Mouse (Mus musculus) heart, postnatal 4 days (tissue): Measurements from ENCODE around the gene Gm11444. TPM values are rescaled to one million over a fixed set of nuclear protein-coding genes. Genes with fewer than 3 reads are reported as not detected.

ENCODE experiments used
- DNase-seq: peaks from one replicate; pipeline ENCODE4 v3.0.0; 2021
- total RNA-seq, 2 experiments: library from RNA; stranded (reverse); gene quantifications; 2 replicates each; pipeline ENCODE4 v1.2.3; 2021

Gm11444 gene
- total RNA-seq, 2 experiments from 2014 or later, result not detected

- DNase-seq, result no peak
These were observed 14.2 kb downstream of the Gm11444 start for GRCm38 (mm10) chr11:85835753-85836522.

GRCm38 (mm10) chr11:85835001-85835752 is 15.0 kb downstream of the Gm11444 start:
- no peak for DNase-seq

GRCm38 (mm10) chr11:85834386-85834931 is 15.7 kb downstream of the Gm11444 start:
- no peak for DNase-seq

GRCm38 (mm10) chr11:85833761-85834385 is 16.3 kb downstream of the Gm11444 start:
- DNase-seq, result peak; percentile 53

GRCm38 (mm10) chr11:85833081-85833521 is 17.0 kb downstream of the Gm11444 start:
- DNase-seq, result no peak

- DNase-seq, result peak; percentile 81
These were observed 17.8 kb downstream of the Gm11444 start, which contains the start of gene Tbx2 for GRCm38 (mm10) chr11:85832231-85832924. Gene Tbx2 (plus strand): TSS chr11:85832551.

- no peak for DNase-seq
These were observed 18.4 kb downstream of the Gm11444 start for GRCm38 (mm10) chr11:85831656-85832230.

- peak; percentile 52 for DNase-seq
These were observed 19.2 kb downstream of the Gm11444 start for GRCm38 (mm10) chr11:85830901-85831341.

GRCm38 (mm10) chr11:85829520-85830440 is 20.4 kb downstream of the Gm11444 start:
- DNase-seq, result no peak

GRCm38 (mm10) chr11:85828691-85829519 is 21.2 kb downstream of the Gm11444 start:
- no peak for DNase-seq

GRCm38 (mm10) chr11:85827342-85827741 is 22.8 kb downstream of the Gm11444 start:
- no peak for DNase-seq

GRCm38 (mm10) chr11:85825823-85826222 is 24.3 kb downstream of the Gm11444 start:
- DNase-seq, result no peak

GRCm38 (mm10) chr11:85825031-85825430 is 25.1 kb downstream of the Gm11444 start:
- DNase-seq, result no peak

- DNase-seq, result no peak
These were observed 26.3 kb downstream of the Gm11444 start for GRCm38 (mm10) chr11:85823794-85824193.

- peak; percentile 95 for DNase-seq
These were observed 27.0 kb downstream of the Gm11444 start for GRCm38 (mm10) chr11:85823181-85823580.

- no peak for DNase-seq
These were observed 28.5 kb downstream of the Gm11444 start for GRCm38 (mm10) chr11:85821659-85822058.

GRCm38 (mm10) chr11:85820959-85821358 is 29.2 kb downstream of the Gm11444 start:
- no peak for DNase-seq

- DNase-seq, result no peak
These were observed 31.7 kb downstream of the Gm11444 start for GRCm38 (mm10) chr11:85818401-85818800.

- DNase-seq, result no peak
These were observed 33.7 kb downstream of the Gm11444 start for GRCm38 (mm10) chr11:85816471-85816870.

- DNase-seq, result no peak
These were observed 35.5 kb downstream of the Gm11444 start for GRCm38 (mm10) chr11:85814678-85815077.
